Mouse (Mus musculus): ENCODE data around the gene Olfr553.

- TF ChIP-seq POLR2AphosphoS5 (IDR thresholded peaks at IDR 0.05; ENCODE audit: insufficient replicate concordance, low read depth, low read length) (no peak), CTCF (IDR thresholded peaks at IDR 0.05; ENCODE audit: low read depth, low read length) (no peak), GATA1 (IDR thresholded peaks at IDR 0.05; ENCODE audit: borderline replicate concordance, low read length) (no peak), TAL1 (conservative IDR thresholded peaks at IDR 0.05; ENCODE audit: low read depth, low read length) (no peak), GATA2 (IDR thresholded peaks at IDR 0.05; ENCODE audit: borderline replicate concordance, low read depth, low read length) (no peak)
Measured at GRCm38 (mm10) chr7:102566219-102566618, 51.8 kb downstream of the Olfr553 start.
